Mouse (Mus musculus) kidney, adult 11 months (tissue): ENCODE measurements around the gene 1700066M21Rik.
A peak's percentile ranks its signal among the peaks of the same experiment; 100 is the strongest.

Experiments
- DNase-seq: peaks from one replicate; pipeline ENCODE4 v3.0.0; 2022

Gene 1700066M21Rik

DNA sequence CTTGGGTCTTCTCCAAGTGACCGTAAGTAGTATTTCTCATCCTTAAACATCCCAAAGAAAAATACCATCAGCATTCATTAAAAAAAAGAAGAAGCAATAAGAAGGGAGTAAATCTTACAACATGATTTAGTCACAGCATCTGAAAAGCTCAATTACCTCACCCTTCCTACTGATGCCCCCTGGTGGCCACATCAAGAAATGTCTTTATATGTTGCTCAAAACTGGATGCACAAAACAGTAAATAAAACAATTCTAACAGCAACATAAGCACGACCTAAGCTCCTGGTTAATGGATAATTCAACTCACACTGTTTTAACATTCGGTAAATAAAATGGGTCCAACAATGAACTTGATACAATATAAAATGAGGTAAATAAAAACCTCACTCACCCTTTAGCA, 16.6 kb downstream of the 1700066M21Rik start:
- no peak for DNase-seq

GRCm38 (mm10) chr1:57400321-57400720, 22.9 kb downstream of the 1700066M21Rik start:
- no peak for DNase-seq

- no peak for DNase-seq
Measured at GRCm38 (mm10) chr1:57400877-57401276, 23.5 kb downstream of the 1700066M21Rik start.

- DNase-seq = no peak
Measured at GRCm38 (mm10) chr1:57402116-57402515, 24.7 kb downstream of the 1700066M21Rik start.

DNA sequence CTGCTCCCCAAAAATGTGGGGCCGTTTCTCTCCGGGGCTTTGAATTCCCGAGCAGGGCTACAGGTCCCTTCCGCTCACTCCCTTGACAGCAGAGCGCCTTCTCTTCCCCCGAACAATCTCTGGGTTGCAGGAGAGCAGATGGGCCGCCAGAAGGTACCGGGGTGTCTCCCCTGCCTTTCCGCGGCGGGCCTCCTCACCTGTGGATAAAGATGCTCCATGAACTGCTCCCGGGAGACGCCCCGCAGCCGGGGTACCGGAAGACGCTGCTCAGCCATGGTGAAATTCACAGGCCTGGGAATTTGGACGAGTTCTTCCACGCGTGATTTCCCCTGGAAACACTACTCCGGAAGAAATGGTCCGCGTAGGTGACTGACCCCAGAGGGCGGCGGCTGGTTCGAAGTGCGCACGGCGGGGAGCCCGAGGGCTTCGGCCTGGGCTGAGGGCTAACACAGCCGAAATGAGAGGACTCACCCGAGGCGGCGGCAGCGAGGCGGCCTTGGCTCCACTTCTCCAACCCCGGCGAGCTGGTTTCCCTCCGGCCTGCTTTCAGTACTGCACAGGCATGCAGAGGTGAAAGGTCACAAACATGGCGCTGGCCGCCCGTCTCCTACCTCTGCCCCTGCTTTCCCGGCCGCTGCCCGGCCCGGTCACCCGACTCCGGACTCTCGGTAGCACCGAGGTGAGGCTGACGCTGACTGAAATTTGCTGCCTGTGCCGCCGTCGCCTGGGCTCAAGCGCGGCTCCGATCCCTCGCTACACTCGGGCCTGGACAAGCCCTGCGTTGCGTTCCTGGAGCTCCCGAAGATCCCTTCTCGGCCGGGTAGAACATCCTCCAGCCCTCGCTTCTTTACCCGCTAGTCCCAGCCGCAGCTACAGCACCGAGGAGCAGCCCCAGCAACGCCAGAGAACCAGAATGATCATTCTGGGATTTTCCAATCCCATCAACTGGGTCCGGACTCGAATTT, 29.0 kb downstream of the 1700066M21Rik start, which contains the start of the genes Maip1 and Tyw5:
Gene Maip1 (plus strand): TSS at position 142 of the 965 bp plus-strand sequence.
Gene Tyw5 (minus strand): TSS at position 915 of the 965 bp plus-strand sequence.
- peak; percentile 77 for DNase-seq

GRCm38 (mm10) chr1:57408994-57409393, 31.6 kb downstream of the 1700066M21Rik start:
- no peak for DNase-seq

- no peak for DNase-seq
Measured at GRCm38 (mm10) chr1:57413397-57413796, 36.0 kb downstream of the 1700066M21Rik start.

GRCm38 (mm10) chr1:57423696-57424095, 46.3 kb downstream of the 1700066M21Rik start:
- DNase-seq = no peak

DNA sequence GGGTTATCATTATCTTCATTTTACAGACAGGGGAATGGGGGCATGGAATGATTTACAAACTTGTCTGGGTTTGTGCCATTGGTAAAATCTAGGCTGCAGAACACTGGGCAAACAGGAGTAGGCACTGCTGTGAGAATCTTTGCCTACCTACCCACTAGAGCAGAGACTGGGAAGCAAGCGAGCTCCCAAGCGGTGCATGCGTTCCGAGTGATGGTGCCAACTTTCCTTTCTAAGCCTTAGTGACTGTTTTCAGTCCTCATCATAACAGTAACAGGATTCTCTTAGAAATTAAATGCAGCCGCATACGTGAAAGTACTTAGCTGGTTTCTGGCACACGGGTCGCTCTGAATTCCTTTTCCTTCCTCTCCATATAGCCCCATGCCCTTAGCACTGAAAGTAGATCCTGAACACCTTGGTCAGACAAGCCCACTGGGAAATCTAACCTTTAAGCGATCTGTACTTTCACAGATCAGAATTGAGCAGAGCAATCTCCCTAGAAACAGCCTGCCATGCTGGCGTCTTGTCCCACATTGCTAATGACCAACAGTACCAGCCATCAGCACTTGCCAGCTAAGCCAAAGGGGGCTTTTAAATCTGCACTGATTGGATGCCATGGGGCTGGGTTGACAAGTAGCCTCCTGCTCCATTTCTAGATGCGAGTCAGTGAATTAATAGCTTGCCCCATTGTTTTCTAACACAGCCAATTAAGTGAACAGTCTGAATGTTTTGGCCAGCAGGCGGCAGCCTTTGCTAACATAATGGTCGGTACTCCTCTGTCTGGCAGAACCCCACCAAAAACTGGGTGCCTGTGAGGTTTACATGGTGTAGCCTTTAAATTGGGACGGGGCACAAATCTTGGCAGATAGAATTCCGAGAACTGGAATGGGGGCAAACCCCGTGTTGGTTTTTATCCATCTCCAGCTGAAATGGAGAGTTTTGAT, 51.2 kb downstream of the 1700066M21Rik start:
- DNase-seq = peak; percentile 76

DNA sequence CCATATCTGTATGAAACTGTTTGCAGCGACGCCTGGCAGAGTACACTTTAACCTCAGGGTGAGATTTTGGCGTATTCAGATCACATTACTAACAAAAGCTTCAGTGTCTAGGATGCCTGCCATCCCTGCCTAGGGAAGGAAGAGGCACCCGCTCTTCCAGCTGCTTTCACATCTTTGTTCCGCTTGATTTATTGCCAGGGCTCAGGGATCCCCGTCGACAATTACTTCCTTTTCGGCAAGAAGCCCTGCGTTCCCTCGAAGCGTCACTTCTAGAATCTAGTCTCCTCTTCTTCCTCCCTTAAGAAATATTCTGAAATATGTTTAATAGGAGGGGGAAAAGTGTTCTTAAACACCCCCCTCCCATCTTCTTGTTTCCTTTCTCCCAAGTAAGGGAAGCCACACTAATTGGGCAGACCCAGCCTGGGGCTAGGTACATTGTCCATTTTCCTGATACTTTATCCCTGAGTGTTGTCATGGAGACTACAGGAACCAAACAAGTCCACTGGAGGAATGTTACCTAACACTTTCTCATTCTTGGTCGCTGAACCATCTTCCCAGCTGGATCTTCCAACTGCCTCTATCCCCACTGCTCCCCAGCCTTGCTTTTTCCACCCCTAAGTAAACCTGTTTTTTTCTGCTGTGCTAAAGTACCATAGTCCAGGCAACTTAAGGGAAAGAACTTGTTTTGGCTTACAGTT, 52.5 kb downstream of the 1700066M21Rik start:
- no peak for DNase-seq

GRCm38 (mm10) chr1:57433141-57433540, 55.7 kb downstream of the 1700066M21Rik start:
- DNase-seq = no peak
